Mouse (Mus musculus): Measurements from ENCODE around the gene Nras. TPM values are rescaled to one million over a fixed set of nuclear protein-coding genes. Genes with fewer than 3 reads are reported as not detected.

Nras gene
- total RNA-seq, 4 experiments from 2014 or later, result 61.6 to 82.7 (median 65.9) TPM

DNA sequence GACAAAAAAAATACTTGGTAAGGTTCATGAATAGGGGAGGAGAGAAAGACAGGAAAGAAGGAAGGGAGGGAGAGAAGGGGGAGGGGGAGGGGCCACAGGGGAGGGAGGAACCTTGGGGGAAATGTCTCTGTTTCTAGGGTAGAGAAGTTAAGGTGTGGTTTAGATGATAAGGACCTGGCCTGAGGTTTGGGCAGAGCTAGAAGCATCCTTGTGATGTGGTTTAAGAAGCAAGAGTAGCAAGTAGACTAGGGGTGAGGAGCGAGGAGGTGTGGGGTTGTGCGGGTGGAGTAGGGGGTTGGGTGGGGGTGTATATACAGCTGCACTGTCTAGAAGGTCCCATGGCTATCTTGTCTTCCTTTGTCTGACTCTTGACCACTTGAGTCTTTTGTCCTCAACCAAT lies 33.7 kb downstream of the Nras start:
- DNase-seq (ENCODE audit: low spot score in 2 of 2), result no peak

DNA sequence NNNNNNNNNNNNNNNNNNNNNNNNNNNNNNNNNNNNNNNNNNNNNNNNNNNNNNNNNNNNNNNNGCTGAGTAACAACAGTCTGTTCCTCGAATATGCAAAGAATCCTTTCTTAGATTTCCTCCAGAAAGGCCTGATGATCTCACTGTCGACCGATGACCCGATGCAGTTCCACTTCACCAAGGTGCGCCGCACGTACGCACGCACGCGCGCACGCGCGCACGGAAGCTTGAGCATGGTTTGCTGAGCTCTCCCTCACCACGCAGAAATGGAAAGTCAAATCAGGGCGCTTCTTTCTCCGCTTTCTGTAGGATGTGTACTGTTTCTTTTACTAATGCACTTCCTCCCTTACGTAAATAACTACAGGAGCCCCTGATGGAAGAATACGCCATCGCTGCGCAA lies 40.6 kb downstream of the Nras start:
- DNase-seq (ENCODE audit: low spot score in 2 of 2), result no peak

GRCm38 (mm10) chr3:103099667-103100066 lies 41.6 kb downstream of the Nras start:
- DNase-seq (ENCODE audit: low spot score in 2 of 2), result no peak

GRCm38 (mm10) chr3:103100735-103101134 lies 42.6 kb downstream of the Nras start:
- DNase-seq (ENCODE audit: low spot score in 2 of 2), result no peak

- no peak for DNase-seq (ENCODE audit: low spot score in 2 of 2)
Observed at GRCm38 (mm10) chr3:103101194-103101593, 43.1 kb downstream of the Nras start.

DNA sequence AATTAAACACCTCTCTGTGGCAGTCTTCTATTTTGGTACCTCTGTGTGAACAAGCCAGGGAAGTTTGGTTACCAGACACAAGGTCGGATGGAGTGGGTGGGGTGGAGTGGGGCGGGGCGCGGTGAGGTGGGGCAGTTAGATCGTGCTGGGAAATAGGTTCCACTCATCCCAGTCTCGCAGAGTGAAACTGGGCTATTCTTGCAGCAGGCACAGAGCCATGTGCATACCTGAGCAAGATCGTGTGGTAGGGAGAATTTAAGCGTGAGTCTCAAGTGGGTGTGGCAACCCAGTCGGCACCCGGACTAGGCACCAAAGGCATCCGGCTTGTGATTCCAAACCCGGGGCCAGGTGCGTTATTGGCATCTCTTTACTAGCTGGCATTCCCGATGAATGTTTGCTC lies 43.8 kb downstream of the Nras start:
- no peak for DNase-seq (ENCODE audit: low spot score in 2 of 2)

DNA sequence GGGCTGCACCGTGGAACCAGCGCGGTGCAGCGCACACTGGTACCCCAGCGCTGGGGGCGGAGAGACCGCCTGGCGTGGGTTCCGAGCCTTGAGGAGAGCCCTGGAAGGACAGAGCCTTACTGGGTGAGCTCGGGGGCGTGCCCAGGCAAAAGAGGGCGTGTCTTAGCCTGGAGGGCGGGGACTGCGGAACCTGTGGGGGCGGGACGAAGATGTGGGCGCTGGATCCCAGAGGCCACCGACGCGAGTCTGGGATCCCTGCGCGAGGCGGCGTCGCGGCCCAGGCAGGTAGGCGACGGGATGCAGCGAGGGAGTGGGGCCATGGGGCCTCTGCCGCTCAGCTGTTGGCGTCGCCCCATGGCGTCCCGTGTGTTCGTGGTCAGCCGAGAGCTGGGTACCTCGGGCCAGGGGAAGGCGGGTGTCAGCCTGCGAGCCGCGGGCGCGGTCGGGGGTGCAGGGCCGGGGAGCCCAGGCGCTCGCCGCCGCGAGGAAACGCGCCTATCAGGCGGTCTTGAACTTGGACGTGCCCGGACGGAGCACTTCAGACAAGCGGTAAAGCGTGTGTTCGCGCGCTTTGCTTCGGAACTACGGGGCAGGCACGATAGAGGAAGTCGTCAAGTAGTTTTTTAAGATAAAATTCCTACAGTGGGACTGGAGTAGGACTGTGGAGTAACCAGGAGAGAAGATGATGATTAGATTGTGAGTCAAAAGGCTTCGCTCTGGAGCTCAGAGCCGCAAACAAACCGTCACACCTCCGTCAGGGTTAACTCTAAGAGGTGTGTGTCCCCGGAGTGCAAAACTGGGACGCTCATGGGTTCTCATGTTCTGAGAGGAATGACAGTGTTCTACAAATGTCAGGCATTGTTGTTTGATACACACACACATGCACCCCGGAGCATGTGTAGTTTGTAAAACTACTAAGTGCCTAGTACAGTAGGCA lies 44.6 kb downstream of the Nras start, which contains the start of gene Dennd2c:
Dennd2c (plus strand) TSS at position 151 of the 937 bp plus-strand sequence.
- peak; percentile 32 to 38 for DNase-seq (ENCODE audit: low spot score in 2 of 2)

GRCm38 (mm10) chr3:103107565-103108240 lies 49.6 kb downstream of the Nras start:
- no peak for DNase-seq (ENCODE audit: low spot score in 2 of 2)

- no peak for DNase-seq (ENCODE audit: low spot score in 2 of 2)
Observed at GRCm38 (mm10) chr3:103112216-103112615, 54.1 kb downstream of the Nras start.

Other genes starting within 250 kb of the Nras start
- gene Sycp1, start 122.2 kb upstream of the Nras start, total RNA-seq (2022), result not detected
- not detected for gene Nr1h5, start 94.2 kb upstream of the Nras start, total RNA-seq (2022)
- gene Sike1, start 62.6 kb upstream of the Nras start, total RNA-seq (2022), result 10 to 100 TPM; 51.7 to 68.7 (median 67.0) TPM
- gene Csde1, start 37.9 kb upstream of the Nras start, total RNA-seq (2022), result 100 to 1,000 TPM; 239 to 259 (median 251) TPM
- not detected for gene Ampd1, start 15.7 kb downstream of the Nras start, total RNA-seq (2022)
- gene Dennd2c, start 44.3 kb downstream of the Nras start, total RNA-seq (2022), result 1 to 10 TPM in 2 of 4 experiments, under 1 TPM in 2; 0.39 to 1.1 (median 0.75) TPM
- 10 to 100 TPM; 67.1 to 70.8 (median 67.8) TPM for gene Bcas2, start 113.4 kb downstream of the Nras start, total RNA-seq (2022)
- gene Trim33, start 221.0 kb downstream of the Nras start, total RNA-seq (2022), result 10 to 100 TPM; 45.6 to 57.6 (median 54.1) TPM